8 mouse cellular contexts compared by ENCODE assay signal in genomic region chr13:117024127-117024915, GRCm38 (mm10). TPM values are rescaled to one million over a fixed set of nuclear protein-coding genes. Genes with fewer than 3 reads are reported as not detected.
A peak's percentile ranks its signal among the peaks of the same experiment; 100 is the strongest.
DNase-seq lines count a peak whose midpoint lies in the region; ATAC-seq lines count a peak whose summit lies in the region.

No protein-coding gene starts in this region.

- DNase-seq in WW6 (ENCODE audit: low read depth, low spot score) = peak; percentile 34
- peak; percentile 80 to 85 for DNase-seq in cerebellum, postnatal 25 days
- DNase-seq in gastrocnemius, postnatal 10 days = peak; percentile 70
- DNase-seq in left cerebral cortex, postnatal 25 days (ENCODE audit: low spot score in 2 of 2) = peak; percentile 49 to 61
- DNase-seq in right cerebral cortex, postnatal 25 days = peak; percentile 73
- DNase-seq in urinary bladder, postnatal 4 days (ENCODE audit: low spot score in 2 of 2) = peak; percentile 48 to 64

- peak; percentile 83 for ATAC-seq in inflammation-experienced regulatory T-cells, adult 6 months
- peak; percentile 45 for ATAC-seq in megakaryocyte-erythroid progenitor cell, adult 5-6 weeks (replicated peaks; ENCODE audit: low FRiP score, low TSS enrichment, poor library complexity, severe bottlenecking)

- intact Hi-C loops in left cerebral cortex, postnatal 25 days (cut with DNase I) = loop anchor here (2.0 kb wide), 1 partner anchor 50 kb away; no protein-coding TSS in a partner anchor

RNA-seq across cellular contexts. Expression of gene Parp8, which starts 1.0 kb away (rescaled TPM):
- total RNA-seq in gastrocnemius, postnatal 10 days (2021) = 10 to 100 TPM; 18.4 to 21.9 TPM
- polyA plus RNA-seq in inflammation-experienced regulatory T-cells, adult 6 months (2017; shearing (Covaris generic)) = 10 to 100 TPM; 12.0 to 28.7 (median 23.7) TPM
- 10 to 100 TPM; 21.6 to 21.9 TPM for total RNA-seq in left cerebral cortex, postnatal 25 days (2021)
- total RNA-seq in megakaryocyte-erythroid progenitor cell, adult 5-6 weeks (2014; fragmentation: Nextera tagmentation) = 8.5 and 10.3 TPM in 2 replicates
- total RNA-seq in megakaryocyte-erythroid progenitor cell, adult 5-6 weeks (2017) = 8.7 and 9.2 TPM in 2 replicates

Comparison
In these comparisons a context has a peak if more than half of its experiments do, and no peak if none do; other contexts are left out.
1. Peak in every context shown above with its lines: DNase-seq and ATAC-seq.